9 mouse cellular contexts compared by ENCODE assay signal in the genomic region with DNA sequence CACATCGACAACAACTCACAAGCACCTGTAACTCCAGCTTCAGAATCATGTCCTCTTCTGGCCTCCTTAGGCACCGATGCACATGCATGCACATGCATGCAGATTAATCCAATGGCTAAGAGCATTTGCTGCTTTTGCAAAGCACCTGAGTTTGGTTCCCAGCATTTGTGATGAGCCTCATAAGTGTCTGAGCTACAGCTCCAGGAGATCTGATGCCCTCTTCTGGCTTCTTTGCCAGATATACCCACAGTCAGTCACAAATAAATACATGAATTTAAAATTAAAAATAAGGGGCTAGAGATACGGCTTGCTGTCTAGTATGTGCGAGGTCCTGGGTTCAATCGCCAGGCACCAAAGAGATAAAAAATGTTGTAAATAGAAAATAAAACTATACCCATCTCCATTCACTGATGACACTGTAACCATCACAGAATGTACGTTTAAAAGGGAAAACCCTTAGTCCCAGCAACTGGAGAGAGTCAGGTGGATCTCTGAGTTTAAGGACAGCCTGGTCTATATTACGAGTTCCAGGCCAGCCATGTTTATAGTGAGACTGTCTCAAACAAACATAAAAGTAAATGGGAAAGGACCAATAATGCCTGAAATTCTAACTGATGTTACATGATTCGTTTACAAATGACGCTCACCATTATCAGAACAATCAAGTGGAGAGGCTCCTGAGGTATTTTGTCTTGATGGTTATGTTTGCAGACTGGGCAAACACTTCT. TPM values are rescaled to one million over a fixed set of nuclear protein-coding genes. Genes with fewer than 3 reads are reported as not detected.
A peak's percentile ranks its signal among the peaks of the same experiment; 100 is the strongest.
DNase-seq lines count a peak whose midpoint lies in the region; ATAC-seq and TF ChIP-seq lines count a peak whose summit lies in the region.
"Had no signal": no experiment of that assay in that cellular context is flagged by ENCODE, and none has a peak within 500 bp of the region (broad histone marks: within the 10 kb centered on the region; RNA-seq: fewer than 3 reads in every experiment).

No protein-coding gene starts in this region.

- peak overlapping the region; percentile 72 for H3K4me2 ChIP-seq in hindbrain, embryonic 14.5 days (replicated peaks)
- H3K4me2 ChIP-seq in midbrain, embryonic 15.5 days = peak overlapping the region; percentile 57

- 42% methylated on average over 9 of the region's 9 CpGs for WGBS in kidney, adult 2 months
- WGBS in hindbrain, embryonic 14.5 days = 38% methylated on average over 9 of the region's 9 CpGs
- 30% methylated on average over 9 of the region's 9 CpGs for WGBS in midbrain, embryonic 15.5 days

- no peaks in the 10 kb centered on the region for H3K9me3 ChIP-seq in hindbrain, embryonic 14.5 days (ENCODE audit: control insufficient read depth, low read length)
- no peaks in the 10 kb centered on the region for H3K9me3 ChIP-seq in midbrain, embryonic 15.5 days

- H3K4me1 ChIP-seq in kidney, adult 2 months (ENCODE audit: control insufficient read depth, insufficient read depth, low read length) = peaks cover 14% of the 10 kb centered on the region; the same call in 1 of the 2 replicates
- peaks cover 50% of the 10 kb centered on the region for H3K4me1 ChIP-seq in hindbrain, embryonic 14.5 days (replicated peaks; ENCODE audit: control insufficient read depth, insufficient read depth, low read length)
- H3K4me1 ChIP-seq in midbrain, embryonic 15.5 days = peaks cover 53% of the 10 kb centered on the region

- DNase-seq in kidney, adult 2 months = no peak
- DNase-seq in kidney, postnatal 14 days = no peak
- peak; percentile 67 for DNase-seq in brain, adult 2 months (ENCODE audit: low read depth, low spot score)
- DNase-seq in hindbrain, embryonic 14.5 days (ENCODE audit: low spot score) = peak; percentile 53
- no peak for DNase-seq in frontal cortex, postnatal 10 days (ENCODE audit: low spot score in 2 of 2)
- no peak for DNase-seq in ovary, postnatal 14 days (ENCODE audit: low spot score)
- no peak for DNase-seq in layer of hippocampus, adult 9-10 months (ENCODE audit: low spot score)
- DNase-seq: gastrocnemius, postnatal 14 days had no signal

- H3K4me3 ChIP-seq in kidney, adult 2 months (ENCODE audit: insufficient read depth, low read depth, low read length) = peak overlapping the region; percentile 91
- peak overlapping the region; percentile 99 for H3K4me3 ChIP-seq in hindbrain, embryonic 14.5 days (replicated peaks; ENCODE audit: low read length)
- peak overlapping the region; percentile 100 for H3K4me3 ChIP-seq in midbrain, embryonic 15.5 days

- no peak for ATAC-seq in hindbrain, embryonic 14.5 days (ENCODE audit: low FRiP score)
- no peak for ATAC-seq in midbrain, embryonic 15.5 days (replicated peaks)

- peak overlapping the region; percentile 98 for H3K27ac ChIP-seq in kidney, adult 2 months (ENCODE audit: insufficient read depth, low read depth, low read length)
- H3K27ac ChIP-seq in hindbrain, embryonic 14.5 days = peak overlapping the region; percentile 99
- peak overlapping the region; percentile 99 for H3K27ac ChIP-seq in midbrain, embryonic 15.5 days

- H3K9ac ChIP-seq in hindbrain, embryonic 14.5 days = peak overlapping the region; percentile 100
- H3K9ac ChIP-seq in midbrain, embryonic 15.5 days = peak overlapping the region; percentile 100

- H3K36me3 ChIP-seq in kidney, adult 2 months (ENCODE audit: control insufficient read depth, insufficient read depth, low read length) = no peaks in the 10 kb centered on the region
- no peaks in the 10 kb centered on the region for H3K36me3 ChIP-seq in hindbrain, embryonic 14.5 days (replicated peaks; ENCODE audit: control insufficient read depth, insufficient read depth)
- no peaks in the 10 kb centered on the region for H3K36me3 ChIP-seq in midbrain, embryonic 15.5 days (replicated peaks)

- TF ChIP-seq POLR2A in kidney, adult 2 months (IDR thresholded peaks at IDR 0.05; ENCODE audit: low read depth, low read length) = no peak

- TF ChIP-seq CTCF in kidney, adult 2 months (conservative IDR thresholded peaks at IDR 0.05; ENCODE audit: insufficient read depth, insufficient read length, low read depth, low read length) = 0 out of 2 replicates have a peak, but pooled peaks have one; percentile 3

- no peaks in the 10 kb centered on the region for H3K27me3 ChIP-seq in kidney, adult 2 months (replicated peaks; ENCODE audit: control insufficient read depth, insufficient read depth, low read length)
- H3K27me3 ChIP-seq in hindbrain, embryonic 14.5 days (ENCODE audit: control insufficient read depth, insufficient read depth, low read length) = no peaks in the 10 kb centered on the region
- no peaks in the 10 kb centered on the region for H3K27me3 ChIP-seq in midbrain, embryonic 15.5 days (replicated peaks)

RNA-seq across cellular contexts. Expression of gene Fnbp1l, which starts 1.7 kb away (rescaled TPM):
- 18.5 and 23.0 TPM in 2 replicates for polyA plus RNA-seq in kidney, adult 2 months (2012; rRNA removed)
- polyA plus RNA-seq in hindbrain, embryonic 14.5 days (2014; fragmentation: Nextera tagmentation; extraction: Ambion mirVana) = 201 and 209 TPM in 2 replicates
- polyA plus RNA-seq in midbrain, embryonic 15.5 days (2015; fragmentation: Nextera tagmentation; extraction: Ambion mirVana) = 242 and 273 TPM in 2 replicates

Comparison
In these comparisons a context has a peak if more than half of its experiments do, and no peak if none do; other contexts are left out.
1. DNase-seq: peak in brain, adult 2 months (single experiment) and hindbrain, embryonic 14.5 days (single experiment); none in kidney, adult 2 months (single experiment), kidney, postnatal 14 days (single experiment), frontal cortex, postnatal 10 days (0 of 2), ovary, postnatal 14 days (single experiment) and layer of hippocampus, adult 9-10 months (single experiment).
2. Peak in every context shown above with its lines, with median percentiles within 50 percentile points of each other: H3K27ac ChIP-seq and H3K4me3 ChIP-seq.